Mouse (Mus musculus): Measurements from ENCODE around the gene Notch2. TPM values are rescaled to one million over a fixed set of nuclear protein-coding genes. Genes with fewer than 3 reads are reported as not detected.
A peak's percentile ranks its signal among the peaks of the same experiment; 100 is the strongest.

The Notch2 gene
- polyA plus RNA-seq, 1 experiment from 2014 or later: 31.1 TPM

DNA sequence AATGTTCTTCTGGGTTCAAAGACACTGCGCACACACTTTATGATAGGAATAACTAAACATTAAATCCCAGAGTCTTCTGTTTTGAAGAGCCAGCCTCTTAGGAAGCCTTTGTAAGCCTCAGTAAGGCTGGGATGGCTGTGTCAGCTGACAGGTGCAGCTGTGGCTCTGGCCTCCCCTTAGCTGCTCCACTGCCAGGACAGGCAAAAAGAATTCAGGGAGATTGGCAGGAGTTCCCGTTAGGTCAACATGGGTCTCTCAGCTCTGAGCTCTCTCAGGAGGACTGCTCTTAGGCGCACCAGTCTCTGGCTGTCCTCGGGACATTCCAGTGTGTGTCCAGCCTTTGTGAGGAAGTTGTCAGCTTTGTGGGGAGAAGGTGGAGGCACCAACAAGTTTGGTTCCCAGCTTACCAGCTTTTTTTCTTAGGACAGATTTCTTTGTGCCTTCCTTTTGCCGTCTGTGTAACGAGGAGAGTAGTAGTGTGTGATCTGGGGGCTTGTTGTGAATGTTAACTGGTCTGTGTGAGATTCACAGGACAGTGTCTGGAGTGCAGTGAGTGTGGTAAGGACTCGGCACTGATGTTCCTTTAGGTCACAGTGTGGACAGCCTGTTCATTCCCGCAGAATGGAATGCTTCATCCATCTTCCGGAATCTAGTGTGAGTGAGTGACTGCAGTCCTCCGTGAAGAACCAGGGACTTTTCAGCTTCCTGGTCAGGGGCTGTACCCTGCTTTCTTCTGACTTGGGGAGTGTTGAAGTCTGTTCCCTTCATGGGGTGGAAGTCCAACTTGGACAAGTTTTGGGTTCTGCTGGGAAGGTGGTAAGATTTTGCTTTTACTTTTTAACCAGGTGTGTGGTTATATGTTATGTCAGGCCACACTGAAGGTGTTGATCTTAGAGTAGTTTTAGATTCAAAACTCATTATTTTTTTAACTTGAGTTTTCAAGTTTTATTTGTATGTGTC is 12.9 kb downstream of the Notch2 start:
- H3K4me1 ChIP-seq (ENCODE audit: insufficient read depth, low read length): peaks cover 80% of the 10 kb centered on the region
- peak overlapping the region; percentile 39; the same call in 1 of the 2 replicates for H3K9ac ChIP-seq (replicated peaks; ENCODE audit: low read length)
- WGBS: 36% methylated on average over 10 of the region's 10 CpGs
- no peak overlapping the region for H3K4me2 ChIP-seq (replicated peaks; ENCODE audit: low read depth, low read length)
- no peak overlapping the region for H3K4me3 ChIP-seq (ENCODE audit: low read length)
- no peaks in the 10 kb centered on the region for H3K27me3 ChIP-seq (ENCODE audit: insufficient read depth, low read length)
- H3K9me3 ChIP-seq (ENCODE audit: low read length): no peaks in the 10 kb centered on the region
- no peaks in the 10 kb centered on the region for H3K36me3 ChIP-seq (ENCODE audit: insufficient read depth, low read length)
- peak overlapping the region; percentile 91 for H3K27ac ChIP-seq (ENCODE audit: low read length)
- peak; percentile 49; the same call in 1 of the 2 replicates for ATAC-seq (ENCODE audit: low FRiP score, low TSS enrichment)

- H3K36me3 ChIP-seq (ENCODE audit: insufficient read depth, low read length): no peaks in the 10 kb centered on the region
- H3K9ac ChIP-seq (replicated peaks; ENCODE audit: low read length): no peak overlapping the region
- H3K27ac ChIP-seq (ENCODE audit: low read length): no peak overlapping the region; the same call in 1 of the 2 replicates
- no peaks in the 10 kb centered on the region for H3K27me3 ChIP-seq (ENCODE audit: insufficient read depth, low read length)
- H3K9me3 ChIP-seq (ENCODE audit: low read length): no peaks in the 10 kb centered on the region
- peaks cover 81% of the 10 kb centered on the region for H3K4me1 ChIP-seq (ENCODE audit: insufficient read depth, low read length)
- WGBS: 39% methylated on average over 3 of the region's 3 CpGs
- no peak overlapping the region for H3K4me2 ChIP-seq (replicated peaks; ENCODE audit: low read depth, low read length)
- H3K4me3 ChIP-seq (ENCODE audit: low read length): no peak overlapping the region
- ATAC-seq (ENCODE audit: low FRiP score, low TSS enrichment): no peak
These were observed 14.0 kb downstream of the Notch2 start for GRCm38 (mm10) chr3:98027371-98027774.

GRCm38 (mm10) chr3:98028072-98028471 is 14.7 kb downstream of the Notch2 start:
- peaks cover 86% of the 10 kb centered on the region for H3K4me1 ChIP-seq (ENCODE audit: insufficient read depth, low read length)
- no peak overlapping the region for H3K4me3 ChIP-seq (ENCODE audit: low read length)
- no peak overlapping the region for H3K27ac ChIP-seq (ENCODE audit: low read length)
- no peak overlapping the region for H3K4me2 ChIP-seq (replicated peaks; ENCODE audit: low read depth, low read length)
- no peaks in the 10 kb centered on the region for H3K36me3 ChIP-seq (ENCODE audit: insufficient read depth, low read length)
- no peaks in the 10 kb centered on the region for H3K27me3 ChIP-seq (ENCODE audit: insufficient read depth, low read length)
- no peaks in the 10 kb centered on the region for H3K9me3 ChIP-seq (ENCODE audit: low read length)
- no peak for ATAC-seq (ENCODE audit: low FRiP score, low TSS enrichment)
- WGBS: 56% methylated on average over 4 of the region's 4 CpGs
- no peak overlapping the region for H3K9ac ChIP-seq (replicated peaks; ENCODE audit: low read length)

- Histone ChIP-seq H3K4me2 (replicated peaks; ENCODE audit: low read depth, low read length) (no peak overlapping the region), H3K27me3 (ENCODE audit: insufficient read depth, low read length) (no peaks in the 10 kb centered on the region), H3K4me3 (ENCODE audit: low read length) (no peak overlapping the region), H3K9me3 (ENCODE audit: low read length) (no peaks in the 10 kb centered on the region), H3K27ac (ENCODE audit: low read length) (peak overlapping the region; percentile 66), H3K9ac (replicated peaks; ENCODE audit: low read length) (0 out of 2 replicates have a peak overlapping the region, but pooled peaks have one; percentile 0), H3K36me3 (ENCODE audit: insufficient read depth, low read length) (no peaks in the 10 kb centered on the region), H3K4me1 (ENCODE audit: insufficient read depth, low read length) (peaks cover 87% of the 10 kb centered on the region)
- ATAC-seq (ENCODE audit: low FRiP score, low TSS enrichment): no peak
- 61% methylated on average over 10 of the region's 10 CpGs for WGBS
These were observed 15.6 kb downstream of the Notch2 start for GRCm38 (mm10) chr3:98028936-98029335.

- H3K27me3 ChIP-seq (ENCODE audit: insufficient read depth, low read length): no peaks in the 10 kb centered on the region
- H3K4me2 ChIP-seq (replicated peaks; ENCODE audit: low read depth, low read length): no peak overlapping the region
- H3K9me3 ChIP-seq (ENCODE audit: low read length): no peaks in the 10 kb centered on the region
- 0 out of 2 replicates have a peak overlapping the region, but pooled peaks have one; percentile 2 for H3K27ac ChIP-seq (ENCODE audit: low read length)
- ATAC-seq (ENCODE audit: low FRiP score, low TSS enrichment): no peak
- 75% methylated on average over 7 of the region's 7 CpGs for WGBS
- H3K36me3 ChIP-seq (ENCODE audit: insufficient read depth, low read length): no peaks in the 10 kb centered on the region
- no peak overlapping the region for H3K4me3 ChIP-seq (ENCODE audit: low read length)
- peaks cover 88% of the 10 kb centered on the region for H3K4me1 ChIP-seq (ENCODE audit: insufficient read depth, low read length)
- H3K9ac ChIP-seq (replicated peaks; ENCODE audit: low read length): 0 out of 2 replicates have a peak overlapping the region, but pooled peaks have one; percentile 4
These were observed 17.8 kb downstream of the Notch2 start for GRCm38 (mm10) chr3:98031104-98031503.

GRCm38 (mm10) chr3:98032191-98032590 is 18.9 kb downstream of the Notch2 start:
- Histone ChIP-seq H3K4me1 (ENCODE audit: insufficient read depth, low read length) (peaks cover 87% of the 10 kb centered on the region), H3K4me2 (replicated peaks; ENCODE audit: low read depth, low read length) (no peak overlapping the region), H3K9me3 (ENCODE audit: low read length) (no peaks in the 10 kb centered on the region), H3K9ac (replicated peaks; ENCODE audit: low read length) (no peak overlapping the region), H3K4me3 (ENCODE audit: low read length) (no peak overlapping the region), H3K36me3 (ENCODE audit: insufficient read depth, low read length) (no peaks in the 10 kb centered on the region), H3K27ac (ENCODE audit: low read length) (no peak overlapping the region), H3K27me3 (ENCODE audit: insufficient read depth, low read length) (no peaks in the 10 kb centered on the region)
- 68% methylated on average over 3 of the region's 3 CpGs for WGBS
- ATAC-seq (ENCODE audit: low FRiP score, low TSS enrichment): no peak

- no peak for ATAC-seq (ENCODE audit: low FRiP score, low TSS enrichment)
- H3K4me2 ChIP-seq (replicated peaks; ENCODE audit: low read depth, low read length): no peak overlapping the region
- H3K4me3 ChIP-seq (ENCODE audit: low read length): no peak overlapping the region
- H3K27me3 ChIP-seq (ENCODE audit: insufficient read depth, low read length): no peaks in the 10 kb centered on the region
- no peak overlapping the region for H3K27ac ChIP-seq (ENCODE audit: low read length)
- peaks cover 88% of the 10 kb centered on the region for H3K4me1 ChIP-seq (ENCODE audit: insufficient read depth, low read length)
- H3K9ac ChIP-seq (replicated peaks; ENCODE audit: low read length): no peak overlapping the region; the same call in 1 of the 2 replicates
- WGBS: 38% methylated on average over 5 of the region's 5 CpGs
- H3K9me3 ChIP-seq (ENCODE audit: low read length): no peaks in the 10 kb centered on the region
- no peaks in the 10 kb centered on the region for H3K36me3 ChIP-seq (ENCODE audit: insufficient read depth, low read length)
These were observed 19.6 kb downstream of the Notch2 start for GRCm38 (mm10) chr3:98032944-98033343.

DNA sequence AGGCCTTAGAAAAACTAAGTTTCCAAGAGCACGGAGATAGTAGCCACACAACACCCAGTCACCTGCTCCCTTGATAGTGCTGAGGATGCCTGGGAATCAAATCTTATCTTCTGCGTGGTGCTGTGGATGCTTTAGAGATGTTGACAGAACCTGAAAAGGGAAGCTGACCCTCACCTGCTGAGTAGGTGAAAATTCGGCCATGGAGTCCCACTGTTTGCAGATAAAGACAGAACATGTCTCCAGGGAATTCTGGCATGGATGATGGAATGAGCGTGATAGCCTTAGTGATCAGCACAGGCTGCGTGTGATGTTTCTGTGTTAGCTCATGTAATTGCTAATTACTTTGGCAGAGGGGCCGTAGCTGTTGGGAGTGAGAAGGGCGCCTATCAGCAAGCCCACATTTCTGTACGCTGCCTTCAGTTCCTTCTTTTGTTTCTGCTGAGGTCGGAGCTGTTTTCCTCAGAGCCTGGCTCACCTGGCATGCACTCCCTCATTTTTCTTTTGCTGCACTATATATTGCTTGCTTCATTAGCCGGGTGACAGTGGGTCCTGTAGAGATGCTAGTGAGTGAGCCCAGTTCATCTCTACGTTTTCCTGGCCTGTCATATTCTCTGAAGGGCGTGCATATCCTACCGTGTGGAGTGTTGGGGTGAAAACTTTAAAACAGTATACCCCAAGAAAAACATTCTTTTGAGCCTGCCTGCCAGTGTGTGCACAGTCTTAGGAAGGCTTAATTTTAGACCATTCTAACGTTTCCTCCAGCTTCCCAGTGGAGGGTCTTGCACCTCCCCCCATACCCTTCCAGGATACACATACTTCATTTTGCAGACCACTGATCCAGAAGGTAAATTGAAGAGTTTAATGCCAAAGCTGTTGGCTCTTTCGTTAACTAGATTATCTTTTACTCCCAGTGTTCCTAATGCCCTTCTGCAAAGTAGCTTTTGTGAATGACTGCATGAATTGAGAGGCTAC is 21.6 kb downstream of the Notch2 start:
- Histone ChIP-seq H3K9ac (replicated peaks; ENCODE audit: low read length) (no peak overlapping the region; the same call in 1 of the 2 replicates), H3K27ac (ENCODE audit: low read length) (peak overlapping the region; percentile 24), H3K4me1 (ENCODE audit: insufficient read depth, low read length) (peaks cover 91% of the 10 kb centered on the region), H3K4me2 (replicated peaks; ENCODE audit: low read depth, low read length) (peak overlapping the region; percentile 11; the same call in 1 of the 2 replicates), H3K27me3 (ENCODE audit: insufficient read depth, low read length) (no peaks in the 10 kb centered on the region), H3K4me3 (ENCODE audit: low read length) (no peak overlapping the region), H3K36me3 (ENCODE audit: insufficient read depth, low read length) (no peaks in the 10 kb centered on the region), H3K9me3 (ENCODE audit: low read length) (no peaks in the 10 kb centered on the region)
- 37% methylated on average over 15 of the region's 15 CpGs for WGBS
- 0 out of 2 replicates have a peak, but pooled peaks have one; percentile 44 for ATAC-seq (ENCODE audit: low FRiP score, low TSS enrichment)

- Histone ChIP-seq H3K27me3 (ENCODE audit: insufficient read depth, low read length) (no peaks in the 10 kb centered on the region), H3K4me2 (replicated peaks; ENCODE audit: low read depth, low read length) (no peak overlapping the region), H3K36me3 (ENCODE audit: insufficient read depth, low read length) (no peaks in the 10 kb centered on the region), H3K4me3 (ENCODE audit: low read length) (no peak overlapping the region), H3K27ac (ENCODE audit: low read length) (peak overlapping the region; percentile 24), H3K9ac (replicated peaks; ENCODE audit: low read length) (no peak overlapping the region), H3K9me3 (ENCODE audit: low read length) (no peaks in the 10 kb centered on the region), H3K4me1 (ENCODE audit: insufficient read depth, low read length) (peaks cover 87% of the 10 kb centered on the region)
- 38% methylated on average over 6 of the region's 6 CpGs for WGBS
- no peak for ATAC-seq (ENCODE audit: low FRiP score, low TSS enrichment)
These were observed 22.8 kb downstream of the Notch2 start for GRCm38 (mm10) chr3:98036161-98036560.

All from kidney, embryonic 16.5 days (tissue).